In genomic region chr12:84829109-84829724, GRCm38 (mm10) we compare ENCODE assay signal across 26 mouse cellular contexts. TPM values are rescaled to one million over a fixed set of nuclear protein-coding genes. Genes with fewer than 3 reads are reported as not detected.
DNase-seq lines count a peak whose midpoint lies in the region; ATAC-seq lines count a peak whose summit lies in the region.
"Had no signal": no experiment of that assay in that cellular context is flagged by ENCODE, and none has a peak within 500 bp of the region (broad histone marks: within the 10 kb centered on the region; RNA-seq: fewer than 3 reads in every experiment).

No protein-coding gene starts in this region.

- no peak overlapping the region for H3K4me2 ChIP-seq in kidney, embryonic 16.5 days (replicated peaks; ENCODE audit: low read depth, low read length)
- H3K4me2 ChIP-seq: embryonic facial prominence, embryonic 12.5 days; embryonic facial prominence, embryonic 15.5 days; heart, embryonic 13.5 days; hindbrain, embryonic 14.5 days had no signal

- H3K27ac ChIP-seq in kidney, embryonic 16.5 days (ENCODE audit: low read length) = no peak overlapping the region
- H3K27ac ChIP-seq: embryonic facial prominence, embryonic 12.5 days; embryonic facial prominence, embryonic 15.5 days; gastrocnemius, adult 2 months; heart, embryonic 13.5 days; hindbrain, embryonic 14.5 days; hindbrain, postnatal 0 days had no signal

- peak; percentile 42; the same call in 1 of the 2 replicates for ATAC-seq in kidney, embryonic 16.5 days (ENCODE audit: low FRiP score, low TSS enrichment)
- ATAC-seq: forebrain, embryonic 14.5 days; forebrain, postnatal 0 days; hindbrain, postnatal 0 days; inflammation-experienced regulatory T-cells, adult 6 months; intestine, embryonic 16.5 days; Patski had no signal

- H3K27me3 ChIP-seq in kidney, embryonic 16.5 days (ENCODE audit: insufficient read depth, low read length) = no peaks in the 10 kb centered on the region
- H3K27me3 ChIP-seq: embryonic facial prominence, embryonic 15.5 days; Patski had no signal

- peak; percentile 47 for DNase-seq in cerebellum, adult 11-12 months
- DNase-seq in cerebellum, adult 8-10 months = no peak
- peak; percentile 38 to 44 for DNase-seq in cerebellum, postnatal 10 days
- DNase-seq in cerebellum, adult 9-10 months = no peak
- DNase-seq in kidney, adult 11 months = no peak
- DNase-seq: adrenal gland, postnatal 10 days; adrenal gland, postnatal 36 days; forebrain, postnatal 0 days; gastrocnemius, adult 2 months; gastrocnemius, postnatal 14 days; heart, adult 18-20 months; heart, postnatal 14 days; heart, postnatal 4 days; kidney, adult 2 months had no signal

- H3K4me1 ChIP-seq in kidney, embryonic 16.5 days (ENCODE audit: insufficient read depth, low read length) = no peaks in the 10 kb centered on the region

- no peak overlapping the region for H3K4me3 ChIP-seq in kidney, embryonic 16.5 days (ENCODE audit: low read length)
- H3K4me3 ChIP-seq: embryonic facial prominence, embryonic 12.5 days; embryonic facial prominence, embryonic 15.5 days; gastrocnemius, adult 2 months; heart, embryonic 13.5 days had no signal

- 74% methylated on average over 20 of the region's 20 CpGs for WGBS in kidney, embryonic 16.5 days

- H3K36me3 ChIP-seq in kidney, embryonic 16.5 days (ENCODE audit: insufficient read depth, low read length) = no peaks in the 10 kb centered on the region
- H3K36me3 ChIP-seq: embryonic facial prominence, embryonic 12.5 days; embryonic facial prominence, embryonic 15.5 days; G1E; heart, embryonic 13.5 days had no signal

- H3K9me3 ChIP-seq in kidney, embryonic 16.5 days (ENCODE audit: low read length) = no peaks in the 10 kb centered on the region
- H3K9me3 ChIP-seq: embryonic facial prominence, embryonic 12.5 days; embryonic facial prominence, embryonic 15.5 days; G1E; heart, embryonic 13.5 days had no signal

- no peak overlapping the region for H3K9ac ChIP-seq in kidney, embryonic 16.5 days (replicated peaks; ENCODE audit: low read length)
- H3K9ac ChIP-seq: embryonic facial prominence, embryonic 12.5 days; embryonic facial prominence, embryonic 15.5 days; forebrain, postnatal 0 days; heart, embryonic 13.5 days; hindbrain, embryonic 14.5 days had no signal

RNA-seq across cellular contexts. Expression of gene Ltbp2, which starts 47.1 kb away (rescaled TPM):
- 0.89 and 0.98 TPM in 2 replicates for polyA plus RNA-seq in kidney, embryonic 16.5 days (2015; fragmentation: Nextera tagmentation; extraction: Ambion mirVana)
- polyA plus RNA-seq: forebrain, embryonic 11.5 days; forebrain, embryonic 14.5 days; G1E; inflammation-experienced regulatory T-cells, adult 6 months had no signal

RNA-seq across cellular contexts. Expression of gene Isca2, which starts 56.2 kb away (rescaled TPM):
- polyA plus RNA-seq in kidney, embryonic 16.5 days (2015; fragmentation: Nextera tagmentation; extraction: Ambion mirVana) = 148 and 150 TPM in 2 replicates

RNA-seq across cellular contexts. Expression of gene Npc2, which starts 56.3 kb away (rescaled TPM):
- polyA plus RNA-seq in kidney, embryonic 16.5 days (2015; fragmentation: Nextera tagmentation; extraction: Ambion mirVana) = 65.4 and 69.8 TPM in 2 replicates

Comparison
In these comparisons a context has a peak if more than half of its experiments do, and no peak if none do; other contexts are left out.
1. DNase-seq: peak in cerebellum, adult 11-12 months (single experiment) and cerebellum, postnatal 10 days (2 of 2); none in cerebellum, adult 8-10 months (single experiment), cerebellum, adult 9-10 months (single experiment) and kidney, adult 11 months (single experiment).